Mouse (Mus musculus) testis, adult 2 months (tissue): Measurements from ENCODE around the gene Adamts20.

Source experiments
- CTCF ChIP-seq: fragments of 200-500 bp; IDR thresholded peaks from 2 replicates; pipeline ENCODE4 v1.5.1; 2012; ENCODE audit warnings: low read depth, mild to moderate bottlenecking, inconsistent platforms, low read length, moderate library complexity; ENCODE audit not compliant: control insufficient read depth, insufficient read depth, insufficient replicate concordance
- POLR2A ChIP-seq: fragments of 200-500 bp; IDR thresholded peaks from 2 replicates; pipeline ENCODE4 v1.6.1; 2012; ENCODE audit warnings: low read depth, mild to moderate bottlenecking, inconsistent platforms, low read length, moderate library complexity; ENCODE audit not compliant: control insufficient read depth

GRCm38 (mm10) chr15:94249766-94250165, 215.5 kb downstream of the Adamts20 start:
- TF ChIP-seq CTCF (no peak), POLR2A (no peak)
